Mouse (Mus musculus) midbrain, embryonic 15.5 days (tissue): Measurements from ENCODE around the gene Sync. TPM values are rescaled to one million over a fixed set of nuclear protein-coding genes. Genes with fewer than 3 reads are reported as not detected.
A peak's percentile ranks its signal among the peaks of the same experiment; 100 is the strongest.

ENCODE experiments used
- ATAC-seq: fragments of 200-750 bp; cut with Nextera tagmentation; replicated peaks from 2 replicates; pipeline ENCODE4 v1.8.0; 2017; ENCODE audit warnings: moderate TSS enrichment
- H3K27ac ChIP-seq: fragments of 300-500 bp; sonication (generic); 2 replicates; pipeline ENCODE4 v1.5.1; 2015; ENCODE audit warnings: mild to moderate bottlenecking, inconsistent platforms
- H3K27me3 ChIP-seq: fragments of 300-500 bp; sonication (generic); replicated peaks from 2 replicates; pipeline ENCODE4 v1.6.1; 2015; ENCODE audit warnings: inconsistent platforms
- H3K36me3 ChIP-seq: fragments of 300-500 bp; sonication (generic); replicated peaks from 2 replicates; pipeline ENCODE4 v1.6.1; 2015; ENCODE audit warnings: inconsistent platforms
- H3K4me1 ChIP-seq: fragments of 300-500 bp; sonication (generic); 2 replicates; pipeline ENCODE4 v1.6.1; 2015; ENCODE audit warnings: inconsistent platforms
- H3K4me2 ChIP-seq: fragments of 300-500 bp; sonication (generic); 2 replicates; pipeline ENCODE4 v1.6.1; 2015; ENCODE audit warnings: inconsistent platforms, mild to moderate bottlenecking, moderate library complexity
- H3K4me3 ChIP-seq: fragments of 300-500 bp; sonication (generic); 2 replicates; pipeline ENCODE4 v1.5.1; 2015; ENCODE audit warnings: mild to moderate bottlenecking, inconsistent platforms
- H3K9ac ChIP-seq: fragments of 300-500 bp; sonication (generic); 2 replicates; pipeline ENCODE4 v1.6.1; 2015; ENCODE audit warnings: mild to moderate bottlenecking, inconsistent platforms
- H3K9me3 ChIP-seq: fragments of 300-500 bp; sonication (generic); 2 replicates; pipeline ENCODE4 v1.6.1; 2016; ENCODE audit warnings: inconsistent platforms
- WGBS: fragments of 180-500 bp; shearing (Covaris S2); methylation state at CpG from one replicate; pipeline ENCODE4 v1.1.7; 2015; ENCODE audit warnings: mixed read lengths; 5-methylcytosine and 5-hydroxymethylcytosine counted together
- polyA plus RNA-seq: library from polyadenylated mRNA; unstranded; fragments of >200 nt; fragmentation: Nextera tagmentation; extraction: Ambion mirVana; gene quantifications from 2 replicates; pipeline ENCODE4 v1.2.1, GENCODE M21; 2015

Gene Sync
- polyA plus RNA-seq, 1 experiment from 2014 or later, result 0.86 TPM

- Histone ChIP-seq H3K4me3 (no peak overlapping the region), H3K36me3 (peaks cover 30% of the 10 kb centered on the region), H3K4me2 (no peak overlapping the region), H3K27me3 (no peaks in the 10 kb centered on the region), H3K27ac (no peak overlapping the region), H3K9me3 (no peaks in the 10 kb centered on the region), H3K9ac (no peak overlapping the region), H3K4me1 (peaks cover 4% of the 10 kb centered on the region; the same call in 1 of the 2 replicates)
- WGBS, result 89% methylated on average over 1 of the region's 1 CpGs
- no peak for ATAC-seq
Observed at GRCm38 (mm10) chr4:129323491-129323890, 36.1 kb downstream of the Sync start.

GRCm38 (mm10) chr4:129324756-129325155 lies 37.3 kb downstream of the Sync start:
- H3K4me1 ChIP-seq, result peaks cover 4% of the 10 kb centered on the region; the same call in 1 of the 2 replicates
- H3K9me3 ChIP-seq, result no peaks in the 10 kb centered on the region
- ATAC-seq, result no peak
- H3K4me3 ChIP-seq, result no peak overlapping the region
- H3K27ac ChIP-seq, result no peak overlapping the region
- peaks cover 32% of the 10 kb centered on the region for H3K36me3 ChIP-seq
- no peaks in the 10 kb centered on the region for H3K27me3 ChIP-seq
- no peak overlapping the region for H3K9ac ChIP-seq
- 77% methylated on average over 1 of the region's 1 CpGs for WGBS
- H3K4me2 ChIP-seq, result no peak overlapping the region

- Histone ChIP-seq H3K36me3 (peaks cover 21% of the 10 kb centered on the region), H3K9ac (no peak overlapping the region), H3K4me3 (no peak overlapping the region), H3K4me1 (peaks cover 14% of the 10 kb centered on the region), H3K27me3 (no peaks in the 10 kb centered on the region), H3K9me3 (no peaks in the 10 kb centered on the region), H3K4me2 (no peak overlapping the region), H3K27ac (no peak overlapping the region)
- 63% methylated on average over 1 of the region's 1 CpGs for WGBS
- no peak for ATAC-seq
Observed at GRCm38 (mm10) chr4:129326191-129326590, 38.8 kb downstream of the Sync start.

- no peak overlapping the region for H3K9ac ChIP-seq
- H3K36me3 ChIP-seq, result peaks cover 11% of the 10 kb centered on the region
- peak overlapping the region; percentile 70 for H3K4me2 ChIP-seq
- WGBS, result 32% methylated on average over 1 of the region's 1 CpGs
- peaks cover 48% of the 10 kb centered on the region for H3K4me1 ChIP-seq
- no peak overlapping the region for H3K27ac ChIP-seq
- H3K4me3 ChIP-seq, result peak overlapping the region; percentile 99; the same call in 1 of the 2 replicates
- ATAC-seq, result no peak
- H3K27me3 ChIP-seq, result no peaks in the 10 kb centered on the region
- H3K9me3 ChIP-seq, result no peaks in the 10 kb centered on the region
Observed at GRCm38 (mm10) chr4:129332846-129333245, 45.4 kb downstream of the Sync start.

GRCm38 (mm10) chr4:129334677-129335215 lies 47.3 kb downstream of the Sync start:
- Histone ChIP-seq H3K9me3 (no peaks in the 10 kb centered on the region), H3K27me3 (no peaks in the 10 kb centered on the region), H3K9ac (peak overlapping the region; percentile 97), H3K4me3 (peak overlapping the region; percentile 99), H3K36me3 (no peaks in the 10 kb centered on the region), H3K4me1 (peaks cover 48% of the 10 kb centered on the region), H3K27ac (peak overlapping the region; percentile 98), H3K4me2 (peak overlapping the region; percentile 70)
- no peak for ATAC-seq
- under 1% methylated on average over 61 of the region's 62 CpGs for WGBS

GRCm38 (mm10) chr4:129335216-129336074 lies 48.0 kb downstream of the Sync start, which contains the start of the genes Rbbp4 and Zbtb8os:
TSS of gene Rbbp4 (minus strand) at chr4:129335370.
TSS of gene Zbtb8os (plus strand) at chr4:129335695.
- no peaks in the 10 kb centered on the region for H3K9me3 ChIP-seq
- H3K4me1 ChIP-seq, result peaks cover 46% of the 10 kb centered on the region
- under 1% methylated on average over 73 of the region's 73 CpGs for WGBS
- peak within 1 kb of the TSS; percentile 97 for H3K9ac ChIP-seq
- H3K27ac ChIP-seq, result peak within 1 kb of the TSS; percentile 98
- peak within 1 kb of the TSS; percentile 99 for H3K4me3 ChIP-seq
- peak within 1 kb of the TSS; percentile 74 for H3K4me2 ChIP-seq
- no peaks in the 10 kb centered on the region for H3K36me3 ChIP-seq
- peak; percentile 98 for ATAC-seq
- H3K27me3 ChIP-seq, result no peaks in the 10 kb centered on the region

- Histone ChIP-seq H3K4me1 (peaks cover 38% of the 10 kb centered on the region), H3K9me3 (no peaks in the 10 kb centered on the region), H3K27ac (peak overlapping the region; percentile 98), H3K4me2 (peak overlapping the region; percentile 74), H3K9ac (peak overlapping the region; percentile 68), H3K4me3 (peak overlapping the region; percentile 99), H3K36me3 (no peaks in the 10 kb centered on the region), H3K27me3 (no peaks in the 10 kb centered on the region)
- WGBS, result 55% methylated on average over 14 of the region's 14 CpGs
- no peak for ATAC-seq
Observed at GRCm38 (mm10) chr4:129336291-129336690, 48.9 kb downstream of the Sync start.

GRCm38 (mm10) chr4:129339743-129340142 lies 52.3 kb downstream of the Sync start:
- no peaks in the 10 kb centered on the region for H3K27me3 ChIP-seq
- H3K27ac ChIP-seq, result no peak overlapping the region
- H3K36me3 ChIP-seq, result peaks cover 11% of the 10 kb centered on the region
- no peak overlapping the region for H3K9ac ChIP-seq
- H3K4me2 ChIP-seq, result no peak overlapping the region
- H3K4me1 ChIP-seq, result peaks cover 11% of the 10 kb centered on the region
- WGBS, result 100% methylated on average over 3 of the region's 3 CpGs
- no peak for ATAC-seq
- no peaks in the 10 kb centered on the region for H3K9me3 ChIP-seq
- no peak overlapping the region for H3K4me3 ChIP-seq

- no peaks in the 10 kb centered on the region for H3K27me3 ChIP-seq
- H3K9ac ChIP-seq, result no peak overlapping the region
- WGBS, result 90% methylated on average over 1 of the region's 1 CpGs
- no peak for ATAC-seq
- H3K4me2 ChIP-seq, result no peak overlapping the region
- H3K36me3 ChIP-seq, result peaks cover 11% of the 10 kb centered on the region
- no peak overlapping the region for H3K4me3 ChIP-seq
- H3K4me1 ChIP-seq, result peaks cover 3% of the 10 kb centered on the region
- no peak overlapping the region for H3K27ac ChIP-seq
- H3K9me3 ChIP-seq, result no peaks in the 10 kb centered on the region
Observed at GRCm38 (mm10) chr4:129341888-129342287, 54.5 kb downstream of the Sync start.

GRCm38 (mm10) chr4:129342705-129343104 lies 55.3 kb downstream of the Sync start:
- Histone ChIP-seq H3K27ac (no peak overlapping the region), H3K4me2 (no peak overlapping the region), H3K36me3 (peaks cover 11% of the 10 kb centered on the region), H3K4me3 (no peak overlapping the region), H3K9ac (no peak overlapping the region), H3K4me1 (no peaks in the 10 kb centered on the region), H3K9me3 (no peaks in the 10 kb centered on the region), H3K27me3 (no peaks in the 10 kb centered on the region)
- ATAC-seq, result no peak
- WGBS, result 96% methylated on average over 2 of the region's 2 CpGs

GRCm38 (mm10) chr4:129346481-129347154 lies 59.2 kb downstream of the Sync start:
- WGBS, result 89% methylated on average over 15 of the region's 15 CpGs
- no peak overlapping the region for H3K4me2 ChIP-seq
- peaks cover 10% of the 10 kb centered on the region for H3K36me3 ChIP-seq

GRCm38 (mm10) chr4:129350644-129351043 lies 63.2 kb downstream of the Sync start:
- no peak overlapping the region for H3K27ac ChIP-seq
- H3K4me2 ChIP-seq, result no peak overlapping the region
- peak; percentile 75; the same call in 1 of the 2 replicates for ATAC-seq
- H3K4me1 ChIP-seq, result no peaks in the 10 kb centered on the region
- H3K4me3 ChIP-seq, result no peak overlapping the region
- 0 out of 2 replicates have a peak, but pooled peaks cover 4% of the 10 kb centered on the region for H3K36me3 ChIP-seq
- no peaks in the 10 kb centered on the region for H3K27me3 ChIP-seq
- H3K9me3 ChIP-seq, result no peaks in the 10 kb centered on the region
- H3K9ac ChIP-seq, result no peak overlapping the region
- WGBS, result 11% methylated on average over 1 of the region's 1 CpGs

More at GRCm38 (mm10) chr4:129346481-129347154, 59.2 kb downstream of the Sync start:
- no peaks in the 10 kb centered on the region for H3K9me3 ChIP-seq
- no peak overlapping the region for H3K9ac ChIP-seq
- no peak overlapping the region for H3K4me3 ChIP-seq
- no peak overlapping the region for H3K27ac ChIP-seq
- no peaks in the 10 kb centered on the region for H3K4me1 ChIP-seq
- H3K27me3 ChIP-seq, result no peaks in the 10 kb centered on the region
- ATAC-seq, result no peak
